Mouse (Mus musculus): ENCODE measurements around the gene Wasf1.

- TF ChIP-seq MAX (IDR thresholded peaks at IDR 0.05; ENCODE audit: low read length) = no peak
- TF ChIP-seq ZC3H11A (IDR thresholded peaks at IDR 0.05; ENCODE audit: low read depth, low read length) = no peak
Measured at GRCm38 (mm10) chr10:40942688-40943087, 59.4 kb downstream of the Wasf1 start.

Measured in MEL (cell line).